Mouse (Mus musculus) brain, embryonic 14.5 days (tissue): Measurements from ENCODE around the gene Arpin.

Source experiments
- CTCF ChIP-seq: fragments of 200-500 bp; IDR thresholded peaks from 2 replicates; pipeline ENCODE4 v1.5.1; 2012; ENCODE audit warnings: inconsistent platforms, mild to moderate bottlenecking, moderate library complexity, borderline replicate concordance; ENCODE audit not compliant: insufficient read depth, insufficient read length; ENCODE audit errors: extremely low read depth
- POLR2A ChIP-seq: fragments of 200-500 bp; IDR thresholded peaks from 2 replicates; pipeline ENCODE4 v1.6.1; 2012; ENCODE audit warnings: mild to moderate bottlenecking, inconsistent platforms, borderline replicate concordance; ENCODE audit not compliant: poor library complexity, insufficient read depth, insufficient read length, severe bottlenecking; ENCODE audit errors: extremely low read depth

DNA sequence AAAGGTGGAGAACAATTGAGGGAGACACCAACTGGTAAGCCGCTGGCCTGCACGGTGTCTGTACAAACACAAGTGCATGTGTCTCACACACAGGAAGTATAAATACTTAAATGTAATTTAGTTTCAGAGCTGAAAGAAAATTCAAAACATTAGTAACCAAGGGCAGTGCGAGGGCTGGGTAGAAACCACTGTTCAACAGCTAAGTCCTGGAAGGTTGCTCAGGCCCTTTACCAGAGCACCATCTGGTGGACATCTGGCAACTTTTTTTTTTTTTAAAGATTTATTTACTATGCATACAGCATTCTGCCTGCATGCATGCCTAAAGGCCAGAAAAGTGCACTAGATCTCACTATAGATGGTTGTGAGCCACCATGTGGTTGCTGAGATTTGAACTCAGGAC, 20.6 kb downstream of the Arpin start:
- TF ChIP-seq CTCF, result peak; percentile 52; the same call in 1 of the 2 replicates
- no peak for TF ChIP-seq POLR2A
